15 mouse cellular contexts compared by ENCODE assay signal in genomic region chr11:75319246-75319645, GRCm38 (mm10). TPM values are rescaled to one million over a fixed set of nuclear protein-coding genes. Genes with fewer than 3 reads are reported as not detected.
DNase-seq lines count a peak whose midpoint lies in the region; ATAC-seq and TF ChIP-seq lines count a peak whose summit lies in the region.
"Had no signal": no experiment of that assay in that cellular context is flagged by ENCODE, and none has a peak within 500 bp of the region (broad histone marks: within the 10 kb centered on the region; RNA-seq: fewer than 3 reads in every experiment).

No protein-coding gene starts in this region.

- H3K4me2 ChIP-seq in hindbrain, postnatal 0 days (ENCODE audit: low read depth, low read length): no peak overlapping the region; the same call in 1 of the 2 replicates
- no peak overlapping the region for H3K4me2 ChIP-seq in hindbrain, embryonic 11.5 days (replicated peaks; ENCODE audit: low read depth, low read length)
- H3K4me2 ChIP-seq in midbrain, embryonic 13.5 days (replicated peaks): 0 out of 2 replicates have a peak overlapping the region, but pooled peaks have one; percentile 6

- H3K36me3 ChIP-seq in hindbrain, postnatal 0 days (ENCODE audit: insufficient read depth, low read length): peaks cover 5% of the 10 kb centered on the region; the same call in 1 of the 2 replicates
- H3K36me3 ChIP-seq in hindbrain, embryonic 11.5 days (ENCODE audit: control insufficient read depth, insufficient read depth, low read length): no peaks in the 10 kb centered on the region
- H3K36me3 ChIP-seq in midbrain, embryonic 13.5 days: peaks cover 19% of the 10 kb centered on the region
- peaks cover 56% of the 10 kb centered on the region for H3K36me3 ChIP-seq in midbrain, embryonic 10.5 days

- H3K4me3 ChIP-seq in hindbrain, postnatal 0 days (ENCODE audit: low read length): no peak overlapping the region
- H3K4me3 ChIP-seq in hindbrain, embryonic 11.5 days (ENCODE audit: low read depth, low read length): no peak overlapping the region
- H3K4me3 ChIP-seq in midbrain, embryonic 13.5 days (replicated peaks): no peak overlapping the region
- no peak overlapping the region for H3K4me3 ChIP-seq in midbrain, embryonic 10.5 days
- H3K4me3 ChIP-seq: myocyte had no signal

- H3K27ac ChIP-seq in hindbrain, postnatal 0 days: peak overlapping the region; percentile 48; the same call in 1 of the 2 replicates
- no peak overlapping the region for H3K27ac ChIP-seq in hindbrain, embryonic 11.5 days (ENCODE audit: low read depth, low read length)
- H3K27ac ChIP-seq in midbrain, embryonic 13.5 days: peak overlapping the region; percentile 68; the same call in 1 of the 2 replicates
- H3K27ac ChIP-seq in midbrain, embryonic 10.5 days (replicated peaks): no peak overlapping the region
- H3K27ac ChIP-seq: liver, embryonic 14.5 days had no signal

- DNase-seq in hindbrain, postnatal 0 days (ENCODE audit: low spot score): no peak
- no peak for DNase-seq in hindbrain, embryonic 11.5 days (ENCODE audit: low spot score)
- no peak for DNase-seq in midbrain, embryonic 10.5 days (ENCODE audit: low spot score)
- peak; percentile 57 to 60 for DNase-seq in thymus, postnatal 36 days
- no peak for DNase-seq in embryo, embryonic 10 days (ENCODE audit: low spot score)
- DNase-seq: adrenal gland, postnatal 36 days; cerebellum, adult 9-11 months; embryo, embryonic 11 days; gastrocnemius, postnatal 25 days; kidney, adult 9 months; spleen, adult 18-20 months had no signal

- H3K9ac ChIP-seq in hindbrain, postnatal 0 days (replicated peaks; ENCODE audit: low read length): no peak overlapping the region
- no peak overlapping the region for H3K9ac ChIP-seq in hindbrain, embryonic 11.5 days (ENCODE audit: low read depth, low read length)
- no peak overlapping the region for H3K9ac ChIP-seq in midbrain, embryonic 13.5 days (replicated peaks)
- H3K9ac ChIP-seq: liver, embryonic 14.5 days had no signal

- WGBS in hindbrain, postnatal 0 days: 48% methylated on average over 5 of the region's 5 CpGs
- 84% methylated on average over 5 of the region's 5 CpGs for WGBS in hindbrain, embryonic 11.5 days
- 66% methylated on average over 5 of the region's 5 CpGs for WGBS in midbrain, embryonic 13.5 days
- WGBS in midbrain, embryonic 10.5 days: 77% methylated on average over 5 of the region's 5 CpGs

- no peak for TF ChIP-seq CTCF in hindbrain, postnatal 0 days (IDR thresholded peaks at IDR 0.05; ENCODE audit: low read depth)

- no peaks in the 10 kb centered on the region for H3K9me3 ChIP-seq in hindbrain, postnatal 0 days (ENCODE audit: low read length)
- H3K9me3 ChIP-seq in hindbrain, embryonic 11.5 days (ENCODE audit: control insufficient read depth, low read length): no peaks in the 10 kb centered on the region
- no peaks in the 10 kb centered on the region for H3K9me3 ChIP-seq in midbrain, embryonic 13.5 days
- H3K9me3 ChIP-seq in midbrain, embryonic 10.5 days (replicated peaks): no peaks in the 10 kb centered on the region

- H3K27me3 ChIP-seq in hindbrain, postnatal 0 days (ENCODE audit: insufficient read depth, low read length): no peaks in the 10 kb centered on the region
- no peaks in the 10 kb centered on the region for H3K27me3 ChIP-seq in hindbrain, embryonic 11.5 days (ENCODE audit: control insufficient read depth, insufficient read depth, low read length)
- no peaks in the 10 kb centered on the region for H3K27me3 ChIP-seq in midbrain, embryonic 13.5 days
- no peaks in the 10 kb centered on the region for H3K27me3 ChIP-seq in midbrain, embryonic 10.5 days (ENCODE audit: low read depth, poor library complexity, severe bottlenecking)

- H3K4me1 ChIP-seq in hindbrain, postnatal 0 days (ENCODE audit: insufficient read depth, low read length): no peaks in the 10 kb centered on the region
- no peaks in the 10 kb centered on the region for H3K4me1 ChIP-seq in hindbrain, embryonic 11.5 days (replicated peaks; ENCODE audit: control insufficient read depth, insufficient read depth, low read length)
- H3K4me1 ChIP-seq in midbrain, embryonic 13.5 days (replicated peaks): peaks cover 19% of the 10 kb centered on the region
- peaks cover 22% of the 10 kb centered on the region for H3K4me1 ChIP-seq in midbrain, embryonic 10.5 days

- no peak for ATAC-seq in hindbrain, postnatal 0 days
- no peak for ATAC-seq in hindbrain, embryonic 11.5 days (ENCODE audit: low FRiP score)
- ATAC-seq in midbrain, embryonic 13.5 days: no peak
- peak; percentile 4 for ATAC-seq in inflammation-experienced regulatory T-cells, adult 6 months

RNA-seq across cellular contexts. Expression of gene Rpa1, which starts 28.9 kb away (rescaled TPM):
- 66.9 and 105 TPM in 2 replicates for total RNA-seq in hindbrain, postnatal 0 days (2014; rRNA removed)
- polyA plus RNA-seq in hindbrain, postnatal 0 days (2015; fragmentation: Nextera tagmentation; extraction: Ambion mirVana): 51.1 and 55.5 TPM in 2 replicates
- 100 and 105 TPM in 2 replicates for polyA plus RNA-seq in hindbrain, embryonic 11.5 days (2014; fragmentation: Nextera tagmentation; extraction: Ambion mirVana)
- 69.1 and 70.6 TPM in 2 replicates for polyA plus RNA-seq in midbrain, embryonic 13.5 days (2015; fragmentation: Nextera tagmentation; extraction: Ambion mirVana)
- polyA plus RNA-seq in midbrain, embryonic 10.5 days (2016; fragmentation: Nextera tagmentation; extraction: Ambion mirVana): 179 and 197 TPM in 2 replicates
- polyA plus RNA-seq in inflammation-experienced regulatory T-cells, adult 6 months (2017; shearing (Covaris generic)): 100 to 1,000 TPM; 199 to 296 (median 217) TPM

RNA-seq across cellular contexts. Expression of gene Smyd4, which starts 29.0 kb away (rescaled TPM):
- 12.7 and 14.1 TPM in 2 replicates for total RNA-seq in hindbrain, postnatal 0 days (2014; rRNA removed)
- polyA plus RNA-seq in hindbrain, postnatal 0 days (2015; fragmentation: Nextera tagmentation; extraction: Ambion mirVana): 17.1 and 17.7 TPM in 2 replicates
- 11.7 and 13.9 TPM in 2 replicates for polyA plus RNA-seq in hindbrain, embryonic 11.5 days (2014; fragmentation: Nextera tagmentation; extraction: Ambion mirVana)
- polyA plus RNA-seq in midbrain, embryonic 13.5 days (2015; fragmentation: Nextera tagmentation; extraction: Ambion mirVana): 15.3 and 15.5 TPM in 2 replicates
- 17.5 and 19.5 TPM in 2 replicates for polyA plus RNA-seq in midbrain, embryonic 10.5 days (2016; fragmentation: Nextera tagmentation; extraction: Ambion mirVana)
- polyA plus RNA-seq in inflammation-experienced regulatory T-cells, adult 6 months (2017; shearing (Covaris generic)): 10 to 100 TPM; 10.8 to 25.4 (median 23.2) TPM

Comparison
In these comparisons a context has a peak if more than half of its experiments do, and no peak if none do; other contexts are left out.
1. H3K27ac ChIP-seq: peak in hindbrain, postnatal 0 days (single experiment) and midbrain, embryonic 13.5 days (single experiment); none in hindbrain, embryonic 11.5 days (single experiment) and midbrain, embryonic 10.5 days (single experiment).
2. DNase-seq: peak in thymus, postnatal 36 days (2 of 2); none in hindbrain, postnatal 0 days (single experiment), hindbrain, embryonic 11.5 days (single experiment), midbrain, embryonic 10.5 days (single experiment) and embryo, embryonic 10 days (single experiment).